Mouse (Mus musculus) intestine, postnatal 0 days (tissue): ENCODE results near the gene Gsk3b. TPM values are rescaled to one million over a fixed set of nuclear protein-coding genes. Genes with fewer than 3 reads are reported as not detected.
A peak's percentile ranks its signal among the peaks of the same experiment; 100 is the strongest.

ENCODE experiments used
- ATAC-seq: fragments of 200-750 bp; cut with Nextera tagmentation; 2 replicates; pipeline ENCODE4 v1.8.0; 2017; ENCODE audit warnings: mild to moderate bottlenecking, moderate TSS enrichment, moderate library complexity
- H3K27ac ChIP-seq: fragments of 300-500 bp; sonication (generic); 2 replicates; pipeline ENCODE4 v1.5.1; 2014; ENCODE audit warnings: mild to moderate bottlenecking, low read depth, low read length, moderate library complexity
- H3K27me3 ChIP-seq: fragments of 300-500 bp; sonication (generic); replicated peaks from 2 replicates; pipeline ENCODE4 v1.6.1; 2014; ENCODE audit warnings: low read length, mixed read lengths; ENCODE audit not compliant: control insufficient read depth, insufficient read depth
- H3K36me3 ChIP-seq: fragments of 300-500 bp; sonication (generic); 2 replicates; pipeline ENCODE4 v1.6.1; 2014; ENCODE audit warnings: mild to moderate bottlenecking, moderate library complexity; ENCODE audit not compliant: control insufficient read depth, insufficient read depth
- H3K4me1 ChIP-seq: fragments of 300-500 bp; sonication (generic); replicated peaks from 2 replicates; pipeline ENCODE4 v1.6.1; 2014; ENCODE audit warnings: antibody characterized with exemption, low read length, mixed read lengths; ENCODE audit not compliant: control insufficient read depth, insufficient read depth
- H3K4me2 ChIP-seq: fragments of 300-500 bp; sonication (generic); replicated peaks from 2 replicates; pipeline ENCODE4 v1.6.1; 2014; ENCODE audit warnings: low read depth, mild to moderate bottlenecking, moderate library complexity
- H3K4me3 ChIP-seq: fragments of 300-500 bp; sonication (generic); 2 replicates; pipeline ENCODE4 v1.5.1; 2014; ENCODE audit warnings: low read depth, low read length
- H3K9ac ChIP-seq: fragments of 300-500 bp; sonication (generic); 2 replicates; pipeline ENCODE4 v1.6.1; 2014; ENCODE audit warnings: mild to moderate bottlenecking, low read depth, low read length
- H3K9me3 ChIP-seq: fragments of 300-500 bp; sonication (generic); 2 replicates; pipeline ENCODE4 v1.6.1; 2016; ENCODE audit warnings: mixed run types; ENCODE audit not compliant: control insufficient read depth
- CTCF ChIP-seq: sonication (generic); IDR thresholded peaks from 2 replicates; pipeline ENCODE4 v1.5.1; 2016; ENCODE audit warnings: low read depth, mild to moderate bottlenecking, control low read depth, antibody characterized with exemption, moderate library complexity
- WGBS: fragments of 180-500 bp; shearing (Covaris S2); extraction: QIAGEN DNeasy Blood & Tissue Kit; methylation state at CpG from one replicate; pipeline ENCODE4 v1.1.7; 2014; 5-methylcytosine and 5-hydroxymethylcytosine counted together
- polyA plus RNA-seq: library from polyadenylated mRNA; unstranded; fragments of >200 nt; fragmentation: Nextera tagmentation; extraction: Ambion mirVana; gene quantifications from 2 replicates; pipeline ENCODE4 v1.2.1, GENCODE M21; 2015

Gene Gsk3b
- polyA plus RNA-seq, 1 experiment from 2014 or later, result 27.0 TPM

DNA sequence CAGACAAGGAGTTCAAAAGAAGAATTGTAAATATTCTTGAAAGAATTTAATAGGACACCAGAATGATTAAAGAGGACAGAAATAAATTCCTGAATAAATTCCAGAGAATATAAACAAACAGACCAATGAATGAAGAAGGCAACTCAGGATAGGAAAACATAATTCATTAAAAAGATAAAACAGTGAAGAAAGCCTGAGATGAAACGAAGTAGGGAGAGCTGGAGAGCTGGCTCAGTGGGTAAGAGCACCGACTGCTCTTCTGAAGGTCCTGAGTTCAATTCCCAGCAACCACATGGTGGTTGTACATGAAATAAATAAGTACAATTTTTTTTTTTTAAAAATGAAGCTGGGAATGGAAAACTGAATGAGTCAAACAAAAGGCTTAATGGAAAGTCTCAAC is 185.9 kb downstream of the Gsk3b start:
- no peak overlapping the region for H3K27ac ChIP-seq
- no peaks in the 10 kb centered on the region for H3K9me3 ChIP-seq
- WGBS, result 62% methylated on average over 2 of the region's 2 CpGs
- H3K36me3 ChIP-seq, result no peaks in the 10 kb centered on the region
- H3K4me3 ChIP-seq, result no peak overlapping the region
- H3K27me3 ChIP-seq, result no peaks in the 10 kb centered on the region
- H3K9ac ChIP-seq, result no peak overlapping the region
- no peak for TF ChIP-seq CTCF
- no peak overlapping the region for H3K4me2 ChIP-seq
- no peak for ATAC-seq
- no peaks in the 10 kb centered on the region for H3K4me1 ChIP-seq

DNA sequence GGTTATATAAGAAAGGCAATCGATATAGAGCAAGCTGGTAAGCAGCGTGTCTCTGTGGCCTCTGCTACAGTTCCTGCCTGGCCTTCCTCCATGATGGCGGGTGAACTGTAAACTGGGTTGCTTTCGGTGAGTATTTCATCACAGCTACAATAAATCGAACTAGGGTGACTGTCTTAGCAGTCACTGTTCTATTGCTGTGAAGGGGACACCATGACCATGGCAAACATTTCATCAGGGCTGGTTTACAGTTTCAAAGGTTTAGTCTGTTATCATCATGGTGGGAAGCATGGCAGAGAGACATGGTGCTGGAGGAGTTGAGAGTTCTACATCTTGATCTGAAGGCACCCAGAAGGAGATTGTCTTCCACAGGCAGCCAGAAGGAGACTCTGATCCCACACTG is 191.0 kb downstream of the Gsk3b start:
- Histone ChIP-seq H3K4me2 (no peak overlapping the region), H3K27ac (peak overlapping the region; percentile 57), H3K9me3 (no peaks in the 10 kb centered on the region), H3K4me3 (no peak overlapping the region), H3K27me3 (no peaks in the 10 kb centered on the region), H3K4me1 (no peaks in the 10 kb centered on the region), H3K36me3 (no peaks in the 10 kb centered on the region), H3K9ac (no peak overlapping the region)
- WGBS, result 60% methylated on average over 5 of the region's 5 CpGs
- peak; percentile 22; the same call in 1 of the 2 replicates for ATAC-seq
- no peak for TF ChIP-seq CTCF

DNA sequence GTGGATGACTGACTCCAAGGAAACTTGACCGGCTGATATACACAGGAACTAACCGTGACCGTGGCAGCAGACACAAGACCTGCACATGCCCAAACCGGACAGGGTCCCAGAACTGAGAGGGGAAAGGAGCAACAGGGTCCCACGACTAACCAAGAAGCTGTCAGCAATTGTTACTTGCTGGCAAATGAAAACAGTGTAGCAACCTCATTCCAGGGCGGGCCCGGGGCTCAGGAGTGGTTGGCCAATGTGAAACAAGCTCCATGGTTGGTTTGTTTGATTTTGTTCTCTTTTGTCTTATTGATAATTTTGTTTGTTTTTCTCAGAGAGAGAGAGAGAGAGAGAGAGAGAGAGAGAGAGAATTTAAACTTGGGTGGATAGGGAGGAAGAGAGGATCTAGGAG is 192.2 kb downstream of the Gsk3b start:
- Histone ChIP-seq H3K27me3 (no peaks in the 10 kb centered on the region), H3K4me2 (no peak overlapping the region), H3K36me3 (no peaks in the 10 kb centered on the region), H3K4me3 (no peak overlapping the region), H3K9ac (no peak overlapping the region), H3K4me1 (no peaks in the 10 kb centered on the region), H3K9me3 (no peaks in the 10 kb centered on the region), H3K27ac (no peak overlapping the region)
- no peak for TF ChIP-seq CTCF
- no peak for ATAC-seq
- WGBS, result 72% methylated on average over 7 of the region's 7 CpGs

DNA sequence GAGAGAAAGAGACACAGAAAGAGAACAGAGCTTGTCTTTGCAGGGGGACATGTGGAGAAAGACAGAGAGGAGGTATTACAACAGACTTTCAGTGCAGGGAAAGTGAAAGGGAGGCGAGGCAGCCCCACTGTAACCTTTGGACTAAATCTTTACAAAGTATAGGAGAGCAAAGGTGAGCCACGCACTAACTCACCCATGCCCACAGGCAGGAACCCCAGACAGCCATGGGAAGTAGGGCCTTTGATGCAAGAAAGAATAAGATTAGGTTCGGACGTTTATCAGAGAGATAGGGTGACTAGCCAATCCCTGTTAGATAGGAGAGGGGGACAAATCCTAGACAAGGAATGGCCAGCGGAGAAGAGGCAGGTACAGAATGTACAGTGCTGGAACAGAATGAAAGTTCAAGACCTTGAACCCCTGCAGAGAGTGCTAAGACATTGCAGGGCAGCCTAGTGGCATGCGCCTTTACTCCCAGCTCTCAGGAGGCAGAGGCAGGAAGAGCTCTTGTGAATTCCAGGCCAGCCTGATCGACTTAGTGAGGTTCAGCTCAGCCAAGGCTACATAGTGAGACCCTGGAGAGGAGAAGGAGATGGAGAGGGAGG is 193.9 kb downstream of the Gsk3b start:
- Histone ChIP-seq H3K9ac (no peak overlapping the region), H3K4me3 (no peak overlapping the region), H3K27me3 (no peaks in the 10 kb centered on the region), H3K4me2 (peak overlapping the region; percentile 18; the same call in 1 of the 2 replicates), H3K9me3 (no peaks in the 10 kb centered on the region), H3K27ac (peak overlapping the region; percentile 60), H3K36me3 (no peaks in the 10 kb centered on the region), H3K4me1 (no peaks in the 10 kb centered on the region)
- ATAC-seq, result peak; percentile 93
- 51% methylated on average over 7 of the region's 7 CpGs for WGBS
- TF ChIP-seq CTCF, result no peak

DNA sequence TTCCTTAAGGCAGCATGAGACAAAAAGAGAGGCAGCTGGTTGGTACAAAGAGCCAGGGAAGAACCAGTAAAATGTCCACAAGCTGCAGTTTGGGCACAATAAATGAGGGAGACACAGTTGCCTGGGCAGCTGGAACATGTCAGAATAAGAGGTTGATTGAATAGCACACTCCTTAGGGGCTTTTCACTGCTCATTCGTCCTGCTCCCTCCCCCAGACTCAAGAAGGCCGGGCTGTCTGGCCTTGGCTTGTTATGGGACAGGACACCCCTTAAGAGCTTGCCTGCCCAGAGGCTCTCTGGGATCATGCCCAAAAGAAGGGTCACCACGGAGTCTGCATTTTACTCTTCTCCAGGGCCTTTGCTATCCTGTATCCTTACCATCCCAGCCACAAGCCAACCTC is 194.5 kb downstream of the Gsk3b start:
- no peak overlapping the region for H3K9ac ChIP-seq
- H3K9me3 ChIP-seq, result no peaks in the 10 kb centered on the region
- H3K4me2 ChIP-seq, result 0 out of 2 replicates have a peak overlapping the region, but pooled peaks have one; percentile 21
- no peaks in the 10 kb centered on the region for H3K27me3 ChIP-seq
- H3K36me3 ChIP-seq, result no peaks in the 10 kb centered on the region
- H3K4me3 ChIP-seq, result no peak overlapping the region
- no peaks in the 10 kb centered on the region for H3K4me1 ChIP-seq
- no peak for ATAC-seq
- 40% methylated on average over 3 of the region's 3 CpGs for WGBS
- H3K27ac ChIP-seq, result peak overlapping the region; percentile 60
- TF ChIP-seq CTCF, result no peak

DNA sequence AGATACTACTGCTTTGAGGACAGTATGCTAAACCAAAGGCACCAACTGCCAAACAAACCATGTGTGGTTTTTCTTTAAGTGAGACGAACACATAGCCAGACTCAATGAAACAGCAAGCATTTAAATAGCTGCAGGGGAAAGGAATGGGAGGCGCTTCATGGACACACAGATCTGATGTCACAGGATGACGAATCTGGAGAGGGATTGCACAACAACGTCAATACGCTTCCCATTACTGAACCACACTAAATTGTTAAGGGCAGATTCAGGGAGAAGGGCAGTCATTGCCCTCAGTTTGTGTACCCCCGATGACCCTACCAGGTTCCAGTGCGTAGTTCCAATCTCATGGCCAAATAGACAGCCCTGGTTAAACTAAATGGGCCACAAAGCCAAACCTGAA is 197.0 kb downstream of the Gsk3b start:
- Histone ChIP-seq H3K27me3 (no peaks in the 10 kb centered on the region), H3K4me3 (no peak overlapping the region), H3K9ac (no peak overlapping the region), H3K9me3 (no peaks in the 10 kb centered on the region), H3K27ac (no peak overlapping the region; the same call in 1 of the 2 replicates), H3K4me2 (no peak overlapping the region), H3K4me1 (0 out of 2 replicates have a peak, but pooled peaks cover 2% of the 10 kb centered on the region), H3K36me3 (no peaks in the 10 kb centered on the region)
- 56% methylated on average over 7 of the region's 7 CpGs for WGBS
- no peak for ATAC-seq
- TF ChIP-seq CTCF, result no peak
